Mouse (Mus musculus) 3T3-L1 (cell line): Measurements from ENCODE around the gene Grik5.
A peak's percentile ranks its signal among the peaks of the same experiment; 100 is the strongest.
"Not testable (repeated sequence)": the region's sequence is repeated elsewhere in the genome, so short reads cannot be mapped to it uniquely, and the experiment has no call there.

Experiments used
- DNase-seq: peaks from one replicate; pipeline ENCODE4 v3.0.0-alpha.2; 2015; ENCODE audit warnings: low read depth, low spot score

Gene Grik5

DNA sequence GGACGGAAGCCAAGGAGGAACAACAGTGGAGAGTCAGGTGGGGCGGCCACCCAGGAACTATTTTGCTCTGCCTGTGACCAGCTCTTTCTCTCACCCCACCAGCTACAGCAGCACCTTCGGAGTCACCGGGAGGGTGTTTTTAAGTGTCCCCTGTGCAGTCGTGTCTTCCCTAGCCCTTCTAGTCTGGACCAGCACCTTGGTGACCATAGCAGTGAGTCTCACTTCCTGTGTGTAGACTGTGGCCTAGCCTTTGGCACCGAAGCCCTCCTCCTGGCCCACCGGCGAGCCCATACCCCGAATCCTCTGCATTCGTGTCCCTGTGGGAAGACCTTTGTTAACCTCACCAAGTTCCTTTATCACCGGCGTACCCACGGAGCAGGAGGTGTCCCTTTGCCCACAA lies 8.3 kb upstream of the Grik5 start:
- no peak for DNase-seq

DNA sequence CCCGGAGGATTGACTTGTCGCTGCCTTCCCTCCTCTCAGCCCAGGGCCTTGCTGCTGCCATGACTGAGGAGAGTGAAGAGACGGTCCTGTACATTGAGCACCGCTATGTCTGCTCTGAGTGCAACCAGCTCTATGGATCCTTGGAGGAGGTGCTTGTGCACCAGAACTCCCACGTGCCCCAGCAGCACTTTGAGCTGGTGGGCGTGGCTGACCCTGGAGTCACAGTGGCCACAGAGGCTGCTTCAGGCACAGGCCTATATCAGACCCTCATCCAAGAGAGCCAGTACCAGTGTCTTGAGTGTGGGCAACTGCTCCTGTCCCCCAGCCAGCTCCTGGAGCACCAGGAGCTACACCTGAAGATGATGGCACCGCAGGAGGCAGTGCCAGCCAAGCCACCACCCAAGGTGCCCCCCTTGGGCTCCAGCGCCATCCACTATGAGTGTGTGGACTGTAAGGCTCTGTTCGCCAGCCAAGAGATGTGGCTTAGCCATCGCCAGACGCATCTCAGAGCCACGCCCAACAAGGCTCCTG lies 7.4 kb upstream of the Grik5 start:
- DNase-seq, result no peak

DNA sequence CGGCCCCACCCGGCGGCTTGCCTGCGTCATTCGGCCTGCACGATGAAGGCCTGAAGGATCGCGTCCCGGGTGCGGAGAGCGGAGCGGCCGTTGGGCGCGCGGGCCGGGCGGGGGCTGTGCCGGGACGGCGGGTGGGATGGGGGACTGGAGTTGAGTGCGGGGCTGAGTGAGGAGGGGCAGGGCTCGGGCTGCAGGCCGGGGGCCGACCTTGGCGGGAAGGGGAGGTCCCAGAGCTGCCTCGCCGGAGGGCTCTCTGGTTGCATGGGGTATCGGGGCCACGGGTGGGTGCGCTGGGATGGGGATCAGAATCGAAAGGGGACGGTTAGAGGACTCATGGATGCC lies 5.2 kb upstream of the Grik5 start:
- DNase-seq, result no peak

DNA sequence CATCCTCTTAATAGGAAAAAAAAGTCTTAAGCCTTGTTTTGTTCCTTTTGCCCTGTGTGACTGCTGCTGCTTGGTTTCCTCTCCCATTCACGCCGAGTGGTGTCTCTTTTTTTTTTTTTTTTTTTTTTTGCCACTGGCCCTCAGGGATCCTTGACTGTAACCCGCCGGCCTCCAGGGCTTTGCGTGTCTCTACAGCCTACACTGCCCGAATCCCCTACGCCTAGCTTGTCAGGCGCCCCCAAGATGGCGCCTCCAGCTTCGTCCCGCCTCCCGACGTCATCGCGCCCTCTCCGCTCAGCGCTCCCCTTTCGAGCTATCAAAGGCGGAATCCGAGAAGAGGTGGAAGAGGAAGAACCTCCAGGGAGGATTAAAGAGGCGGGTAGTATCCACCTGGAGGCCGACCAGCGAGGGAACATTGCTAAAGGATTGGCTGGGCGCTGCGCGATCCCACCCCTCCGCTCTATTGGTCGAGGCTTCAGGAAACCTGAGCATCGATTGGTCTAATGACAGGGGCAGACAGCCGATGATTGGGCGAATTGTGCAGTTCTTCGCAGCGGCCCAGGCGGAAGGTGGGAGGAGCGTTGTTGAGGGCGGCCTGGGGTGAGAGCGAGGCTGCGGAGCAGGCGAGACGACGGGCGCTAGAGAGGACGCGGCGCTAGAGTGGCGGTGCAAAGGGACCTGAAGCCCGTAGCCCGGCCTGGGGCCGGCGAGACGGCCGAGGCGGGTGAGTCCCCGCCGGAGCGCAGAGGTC lies 4.7 kb upstream of the Grik5 start:
- DNase-seq, result peak; percentile 98

DNA sequence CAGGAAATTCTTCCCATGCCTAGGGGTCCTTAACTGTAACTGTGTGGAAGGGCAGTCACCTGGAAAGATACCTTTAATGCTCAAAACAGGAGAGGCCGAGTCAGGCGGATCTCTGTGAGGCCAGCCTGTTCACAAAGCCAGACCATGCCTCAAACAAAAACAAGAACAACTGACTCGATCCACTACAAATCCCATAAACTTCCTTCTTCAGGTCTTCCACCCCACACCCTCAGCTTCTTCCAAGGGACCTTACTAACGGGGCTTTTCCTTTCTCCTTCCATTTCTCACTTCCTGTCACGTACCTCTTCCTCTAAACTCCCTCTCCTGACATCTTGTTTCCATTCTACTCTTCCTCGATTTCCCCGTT lies 4.1 kb upstream of the Grik5 start:
- DNase-seq, result no peak

DNA sequence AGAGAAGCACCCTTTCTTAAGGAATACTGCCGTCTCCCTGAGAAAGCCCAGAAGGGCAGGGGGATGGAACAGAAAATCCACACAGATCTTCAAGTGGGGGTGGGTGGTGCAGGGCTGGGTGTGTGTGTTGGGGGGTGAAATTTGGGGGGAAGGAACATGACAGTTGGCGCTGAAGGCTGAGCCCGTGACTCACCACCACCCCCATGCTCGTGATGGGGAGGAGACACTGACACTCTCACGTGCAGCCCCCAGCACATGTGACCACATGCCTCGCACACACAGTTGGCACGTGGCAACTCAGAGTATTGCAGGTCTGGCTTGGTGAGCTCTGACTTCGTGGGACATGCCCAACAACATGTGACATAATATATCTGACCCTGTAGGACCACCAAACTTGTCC lies 1.8 kb upstream of the Grik5 start:
- no peak for DNase-seq

DNA sequence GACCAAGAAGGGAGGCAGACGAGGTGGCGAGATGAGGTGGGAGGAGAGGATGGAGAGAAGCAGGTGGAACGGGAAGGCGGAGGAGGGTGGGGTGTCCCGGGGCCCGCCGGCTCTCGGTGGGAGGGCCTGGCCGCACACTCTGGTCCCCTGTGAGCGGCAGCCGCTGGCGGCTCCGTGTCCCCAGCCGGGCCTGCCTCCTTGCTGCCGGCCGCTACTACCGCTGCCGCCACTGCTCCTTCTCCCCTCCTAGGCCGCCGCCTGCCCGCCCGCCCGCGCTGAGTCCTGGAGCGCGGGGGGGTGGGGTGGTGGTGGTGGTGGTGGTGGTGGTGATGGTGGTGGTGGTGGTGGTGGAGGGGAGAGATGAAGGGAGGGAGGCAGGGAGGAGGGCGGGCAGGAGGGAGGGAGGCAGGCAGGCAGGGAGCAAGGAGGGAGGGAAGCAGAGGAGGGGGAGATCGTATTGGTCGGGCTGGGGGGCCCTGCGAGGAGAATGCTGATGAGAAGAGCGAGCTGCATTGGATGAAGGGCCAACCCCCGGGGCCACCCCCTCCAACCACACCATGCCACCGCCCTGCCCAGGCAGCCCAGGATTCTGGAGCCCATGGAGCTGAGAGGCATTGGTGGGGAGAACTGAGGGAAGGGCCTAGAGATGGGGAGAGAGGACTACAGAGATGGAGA lies 707 bp upstream of the Grik5 start:
- peak; percentile 36 for DNase-seq

DNA sequence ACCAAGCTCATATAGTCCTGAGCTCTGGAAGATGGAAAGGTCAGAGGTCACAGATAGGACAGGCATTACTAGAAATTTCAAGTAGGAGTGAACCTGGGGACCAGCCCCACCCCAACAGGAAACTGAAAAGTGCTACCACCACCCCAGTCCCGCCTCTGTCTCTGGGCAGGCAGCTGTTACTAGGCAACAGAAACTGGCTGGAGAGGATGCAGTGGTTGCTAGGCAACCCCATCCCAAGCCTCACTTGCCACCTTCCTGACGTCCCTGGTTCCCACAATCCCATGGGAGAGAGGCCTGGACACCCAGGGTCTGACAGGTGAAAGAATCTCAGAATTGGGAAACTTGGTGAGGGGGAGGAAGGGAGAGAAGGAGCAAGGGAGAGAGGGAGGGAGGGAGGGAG lies 3.4 kb downstream of the Grik5 start:
- DNase-seq, result no peak

DNA sequence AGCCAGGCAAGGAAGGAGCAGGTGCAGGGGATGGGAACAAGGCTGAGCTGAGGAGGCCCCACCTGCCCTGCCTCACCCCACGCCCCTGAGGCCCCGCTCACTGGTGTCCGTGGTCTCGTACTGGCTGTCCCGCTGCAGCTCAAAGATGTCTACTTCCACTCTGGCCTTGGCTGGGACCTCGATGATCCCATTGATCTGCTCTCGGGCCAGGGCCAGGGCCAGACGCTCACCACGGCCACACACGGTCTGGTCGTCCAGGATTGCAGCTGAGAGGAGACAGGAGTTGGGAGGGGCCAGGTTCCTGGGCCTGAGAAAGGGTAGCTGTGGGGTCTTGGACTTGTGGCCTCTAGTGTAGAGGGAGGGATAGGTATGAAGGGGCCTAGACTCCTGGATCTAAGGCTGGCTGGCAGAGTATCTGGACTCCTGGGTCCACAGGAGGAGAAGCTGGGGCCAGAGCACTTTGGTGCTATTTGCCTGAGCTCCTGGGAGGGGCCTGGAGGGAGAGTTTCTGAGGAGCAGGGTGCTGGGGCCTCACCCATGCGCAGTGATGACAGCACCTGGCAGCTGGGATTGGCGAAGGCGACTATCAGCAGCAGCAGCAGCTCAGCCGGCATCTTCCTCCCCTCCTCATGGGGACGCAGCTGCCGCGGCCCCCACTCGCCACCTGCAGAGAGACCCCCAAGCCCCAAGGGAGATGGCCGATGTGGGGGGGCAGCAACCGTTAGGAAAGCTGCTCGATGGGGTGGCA lies 4.1 kb downstream of the Grik5 start:
- no peak for DNase-seq

DNA sequence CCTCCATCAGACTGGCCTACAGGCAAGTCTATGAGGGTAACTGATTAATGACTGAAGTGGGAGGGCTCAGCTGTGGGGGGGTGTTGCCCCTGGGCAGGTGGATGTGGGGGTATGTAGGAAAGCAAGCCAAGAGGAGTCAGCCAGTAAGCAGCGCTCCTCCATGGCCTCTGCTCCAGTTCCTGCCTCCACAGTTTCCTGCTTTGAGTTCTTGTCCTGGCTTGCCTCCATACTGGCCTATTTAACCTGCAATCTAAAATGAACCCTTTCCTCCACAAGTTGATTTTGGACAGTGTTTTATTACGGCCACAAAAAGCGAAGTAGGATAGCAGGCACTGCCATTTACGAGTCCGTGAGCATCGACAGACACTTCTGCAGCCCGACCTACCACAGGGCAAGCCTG lies 4.8 kb downstream of the Grik5 start:
- no peak for DNase-seq

DNA sequence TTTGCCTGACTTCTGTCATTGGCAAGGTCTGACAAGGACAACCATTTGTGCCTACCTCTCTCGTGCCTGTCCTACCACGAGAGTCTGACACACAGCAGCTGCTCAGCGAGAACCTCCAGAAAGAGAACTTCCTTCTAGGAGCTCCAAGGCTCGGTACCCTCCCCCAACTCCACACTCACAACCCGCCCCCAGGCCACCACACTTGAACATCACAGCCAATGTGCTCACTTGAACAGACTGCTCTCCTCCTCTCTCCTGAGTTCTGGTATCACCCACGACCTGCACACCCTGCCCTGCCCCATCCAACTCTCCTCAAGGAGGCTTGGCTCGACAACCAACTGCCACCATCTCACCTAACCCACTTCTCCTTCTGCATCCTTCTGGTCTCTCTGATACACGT lies 8.2 kb downstream of the Grik5 start:
- DNase-seq, result no peak

DNA sequence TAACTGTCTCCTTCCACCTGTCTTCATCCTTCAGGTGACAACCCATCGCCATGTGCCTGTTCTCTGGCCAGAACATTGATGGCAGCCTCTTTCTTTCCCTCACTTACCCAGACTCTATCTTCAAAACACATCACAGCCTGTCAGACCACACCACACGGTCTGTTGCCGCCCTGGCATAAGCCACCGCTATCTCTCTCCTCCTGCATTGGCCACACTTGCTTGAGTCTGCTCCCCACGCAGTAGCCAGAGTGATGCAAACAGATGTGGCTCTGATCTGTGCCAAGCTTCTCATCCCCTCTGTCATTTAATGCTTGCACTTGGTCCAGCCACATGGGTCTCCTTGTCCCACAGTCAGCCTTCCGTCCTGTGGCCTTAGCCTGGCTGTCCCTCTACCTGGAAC lies 8.8 kb downstream of the Grik5 start:
- DNase-seq, result no peak

DNA sequence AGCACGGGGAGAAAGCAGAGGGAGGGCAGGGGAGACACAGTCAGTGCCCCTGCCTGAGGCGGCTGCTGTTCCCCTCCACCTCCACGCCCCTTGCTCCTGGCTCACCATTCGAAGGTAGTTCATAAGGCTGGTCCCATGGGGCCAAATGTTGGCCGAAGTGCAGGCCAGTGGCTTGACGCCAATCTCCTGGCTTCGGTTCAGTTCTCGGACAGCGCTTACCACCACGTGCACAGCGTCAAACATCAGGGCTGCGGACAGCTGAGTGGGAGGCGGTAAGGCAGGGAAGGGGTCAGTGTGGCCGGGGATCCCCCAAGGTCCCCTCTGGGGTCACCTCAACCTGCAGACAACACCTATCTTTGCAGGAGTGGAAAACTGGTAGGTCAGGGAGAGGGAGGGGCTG lies 13.3 kb downstream of the Grik5 start:
- no peak for DNase-seq

DNA sequence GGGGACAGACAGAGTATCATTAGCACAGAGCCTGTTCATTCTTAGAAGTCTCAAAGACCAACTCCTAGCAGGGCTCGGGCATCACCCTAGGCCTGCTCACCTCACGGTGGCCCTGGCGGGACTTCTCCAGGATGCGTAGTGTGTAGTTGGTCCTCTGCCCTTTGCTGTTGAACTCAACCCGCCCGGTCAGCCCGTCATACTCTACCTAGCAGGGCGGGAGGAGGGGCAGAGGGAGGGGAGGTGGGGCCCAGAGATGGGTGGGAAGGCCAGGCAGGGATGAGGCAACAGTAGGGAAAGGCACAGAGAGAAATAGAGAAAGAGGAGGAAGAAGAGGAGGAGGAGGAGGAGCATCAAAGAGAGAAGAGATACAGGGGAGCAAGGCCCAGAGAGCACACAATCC lies 13.8 kb downstream of the Grik5 start:
- DNase-seq, result no peak

DNA sequence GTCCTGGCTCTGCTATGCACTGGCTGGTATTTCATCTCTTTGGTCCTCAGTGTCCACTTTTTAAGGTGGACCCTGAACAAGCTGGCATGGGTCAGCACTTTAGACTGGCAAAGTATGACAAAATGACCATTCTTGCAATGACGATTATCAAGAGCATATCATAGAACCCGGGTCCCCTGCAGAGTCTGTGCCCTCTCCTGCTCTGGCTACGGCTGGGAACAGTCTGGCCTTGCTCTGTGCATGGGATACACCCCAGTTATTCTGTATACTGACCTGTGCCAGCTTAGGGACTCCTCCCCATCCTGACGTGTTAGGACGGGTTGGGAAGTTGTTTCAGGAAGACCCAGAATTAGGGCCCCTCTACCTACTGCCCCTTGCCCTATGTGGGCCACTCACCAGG lies 14.3 kb downstream of the Grik5 start:
- no peak for DNase-seq

DNA sequence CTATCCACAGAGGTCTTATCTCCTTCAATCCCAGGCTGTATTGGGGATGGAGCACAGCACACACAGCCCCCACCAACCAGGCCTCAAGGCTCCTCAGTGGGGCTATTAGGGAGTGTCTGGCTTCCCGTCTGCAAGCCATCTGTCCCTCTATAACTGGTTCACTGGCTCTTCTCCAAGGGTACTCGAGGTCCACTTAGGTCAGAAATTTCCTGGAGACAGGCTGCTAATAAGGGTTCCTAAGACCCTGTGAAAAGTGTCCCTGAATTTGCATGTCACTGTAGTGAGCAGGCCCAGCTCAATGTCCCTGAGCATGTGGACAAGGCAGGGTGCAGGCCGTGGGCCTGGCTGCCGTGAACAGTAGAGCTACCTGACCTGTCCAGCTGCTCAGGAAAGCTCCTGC lies 15.2 kb downstream of the Grik5 start:
- no peak for DNase-seq

DNA sequence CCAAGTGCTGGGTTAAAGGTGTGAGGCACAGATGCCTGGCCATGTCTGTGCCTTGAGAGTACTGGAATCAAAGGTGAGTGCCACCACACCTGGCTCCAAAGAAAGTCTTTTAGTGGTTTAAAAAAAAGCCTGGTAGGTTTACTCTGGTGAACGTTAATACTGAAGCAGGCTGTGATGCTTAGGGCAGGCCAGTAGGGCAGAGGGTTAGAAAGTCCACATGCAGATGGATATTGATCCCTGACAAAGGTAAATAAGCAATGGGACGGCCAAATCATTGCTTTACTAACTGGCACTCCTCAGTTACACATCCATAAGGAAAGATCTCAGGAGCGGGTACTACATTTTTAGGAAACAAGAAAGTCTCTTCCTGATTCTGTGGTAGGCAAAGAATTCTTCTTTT lies 19.6 kb downstream of the Grik5 start:
- DNase-seq, result no peak

DNA sequence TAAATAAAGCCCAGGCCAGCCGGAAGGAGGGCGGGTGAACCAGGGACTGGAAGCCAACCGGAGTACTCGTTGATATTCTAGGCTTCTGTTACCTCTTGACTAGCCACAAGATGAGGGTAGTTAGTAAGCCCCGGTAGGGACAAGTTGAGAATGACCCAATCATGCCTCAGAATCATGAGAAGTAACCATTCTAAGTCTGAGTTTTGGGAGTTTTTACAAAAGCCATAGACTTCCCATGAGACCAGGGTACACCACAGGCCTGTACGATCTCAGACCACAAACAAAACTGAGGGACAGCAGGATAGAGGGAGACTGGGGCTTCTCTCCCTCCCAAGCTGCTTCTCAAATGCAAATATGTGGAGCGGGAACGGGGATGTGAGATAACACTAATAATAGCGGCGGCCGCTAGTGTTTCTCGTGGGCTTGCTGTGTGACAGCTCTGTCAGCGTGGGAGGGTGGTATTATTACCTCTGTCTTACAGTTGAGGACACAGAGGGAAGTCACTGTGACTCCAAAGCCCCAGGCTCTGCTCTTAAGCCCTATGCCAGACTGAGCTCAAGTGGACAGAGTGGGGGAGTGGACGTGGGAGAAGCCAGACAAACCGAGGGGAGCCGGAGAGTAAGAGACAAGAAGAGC lies 22.7 kb downstream of the Grik5 start:
- DNase-seq, result no peak

DNA sequence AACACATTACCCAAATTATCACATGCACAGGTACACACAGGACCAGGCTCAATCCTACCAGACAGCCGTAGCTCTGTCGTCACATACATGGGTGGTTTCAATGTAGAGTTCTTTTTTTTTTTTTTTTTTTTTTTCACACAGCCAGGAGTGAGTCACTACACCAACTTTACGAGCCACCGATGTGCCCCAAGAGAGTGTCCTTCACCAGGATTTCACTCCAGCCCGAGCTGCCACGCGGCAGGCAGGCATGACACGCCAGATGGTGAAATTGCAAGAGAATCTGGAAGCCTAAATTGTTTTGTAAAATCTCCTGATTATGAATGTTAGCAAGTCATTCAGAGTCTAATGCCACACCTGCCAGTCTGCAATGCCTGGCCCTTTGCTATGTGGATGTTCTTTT lies 24.8 kb downstream of the Grik5 start:
- DNase-seq, result peak; percentile 42

DNA sequence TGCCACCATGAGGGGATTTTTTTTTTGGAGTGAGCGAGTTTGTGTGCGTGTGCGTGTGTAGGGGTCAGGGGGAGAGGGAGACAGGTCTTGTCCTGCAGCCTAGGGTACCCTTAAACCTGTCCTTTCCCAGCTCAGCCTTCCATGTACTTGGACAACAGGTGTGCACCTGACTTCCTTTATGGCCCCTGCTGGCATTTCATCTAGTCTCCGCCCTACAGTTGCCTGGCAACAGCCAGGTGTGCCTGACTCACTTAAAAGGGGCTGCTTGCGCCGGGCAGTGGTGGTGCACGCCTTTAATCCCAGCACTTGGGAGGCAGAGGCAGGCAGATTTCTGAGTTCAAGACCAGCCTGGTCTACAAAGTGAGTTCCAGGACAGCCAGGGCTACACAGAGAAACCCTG lies 27.5 kb downstream of the Grik5 start:
- DNase-seq, result not testable (repeated sequence)

DNA sequence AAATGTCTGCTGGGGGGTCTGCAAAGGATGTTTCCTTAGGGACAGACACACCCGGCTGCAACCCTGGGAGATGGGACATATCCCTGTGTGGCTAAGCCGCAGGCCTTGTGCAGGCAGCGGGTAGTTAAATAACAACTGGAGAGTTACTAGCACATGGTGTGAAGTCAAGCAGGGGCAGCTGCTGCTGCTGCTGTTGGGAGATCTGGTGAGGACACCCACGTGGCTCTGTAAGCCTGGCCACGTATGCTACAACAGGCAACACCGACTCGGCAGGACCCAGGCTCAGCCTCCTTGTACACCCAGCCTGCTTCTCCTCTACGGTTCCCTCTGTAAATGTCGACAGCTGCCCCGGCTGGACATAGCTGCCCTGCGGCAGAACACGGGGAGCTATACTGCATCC lies 30.2 kb downstream of the Grik5 start:
- DNase-seq, result no peak

DNA sequence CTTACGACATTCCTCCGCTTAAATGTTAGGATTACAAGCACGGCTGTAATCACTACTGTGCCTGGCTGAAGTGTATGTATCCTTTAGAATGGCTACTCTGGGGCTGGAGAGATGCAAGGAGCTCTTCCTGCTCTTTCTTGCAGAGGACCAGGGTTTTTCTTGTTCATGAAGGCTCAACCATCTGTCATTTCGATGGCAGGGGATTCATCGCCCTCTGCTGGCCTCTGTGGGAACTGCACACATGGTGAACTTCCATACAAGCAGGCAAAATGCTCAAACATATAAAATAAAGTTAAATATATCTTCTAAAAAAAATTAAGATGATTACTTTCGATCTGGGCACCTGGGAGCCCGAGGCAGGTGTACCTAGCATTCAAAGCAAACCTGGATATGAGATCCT lies 36.2 kb downstream of the Grik5 start:
- peak; percentile 78 for DNase-seq
